Mouse (Mus musculus): ENCODE results near the gene Vsir. TPM values are rescaled to one million over a fixed set of nuclear protein-coding genes. Genes with fewer than 3 reads are reported as not detected.

The Vsir gene
- polyA plus RNA-seq, 1 experiment from 2014 or later: 3.2 TPM

- Histone ChIP-seq H3K27ac (replicated peaks) (no peak overlapping the region), H3K27me3 (replicated peaks) (no peaks in the 10 kb centered on the region), H3K4me1 (peaks cover 42% of the 10 kb centered on the region), H3K9ac (no peak overlapping the region), H3K9me3 (no peaks in the 10 kb centered on the region), H3K36me3 (no peaks in the 10 kb centered on the region), H3K4me3 (no peak overlapping the region), H3K4me2 (no peak overlapping the region)
- WGBS: 93% methylated on average over 4 of the region's 4 CpGs
- no peak for ATAC-seq (ENCODE audit: extremely low read depth, insufficient number of reproducible peaks, low FRiP score, low TSS enrichment)
Measured at GRCm38 (mm10) chr10:60354003-60354325, 7.3 kb downstream of the Vsir start.

GRCm38 (mm10) chr10:60354881-60355677 is 8.4 kb downstream of the Vsir start:
- H3K4me1 ChIP-seq: peaks cover 37% of the 10 kb centered on the region
- WGBS: 51% methylated on average over 11 of the region's 11 CpGs

GRCm38 (mm10) chr10:60357441-60357840 is 10.8 kb downstream of the Vsir start:
- WGBS: 74% methylated on average over 4 of the region's 4 CpGs

More at GRCm38 (mm10) chr10:60354881-60355677, 8.4 kb downstream of the Vsir start:
- H3K27ac ChIP-seq (replicated peaks): no peak overlapping the region
- H3K36me3 ChIP-seq: no peaks in the 10 kb centered on the region
- no peak overlapping the region for H3K4me2 ChIP-seq
- no peaks in the 10 kb centered on the region for H3K9me3 ChIP-seq
- no peak overlapping the region for H3K9ac ChIP-seq
- no peak overlapping the region for H3K4me3 ChIP-seq
- no peaks in the 10 kb centered on the region for H3K27me3 ChIP-seq (replicated peaks)
- no peak for ATAC-seq (ENCODE audit: extremely low read depth, insufficient number of reproducible peaks, low FRiP score, low TSS enrichment)

DNA sequence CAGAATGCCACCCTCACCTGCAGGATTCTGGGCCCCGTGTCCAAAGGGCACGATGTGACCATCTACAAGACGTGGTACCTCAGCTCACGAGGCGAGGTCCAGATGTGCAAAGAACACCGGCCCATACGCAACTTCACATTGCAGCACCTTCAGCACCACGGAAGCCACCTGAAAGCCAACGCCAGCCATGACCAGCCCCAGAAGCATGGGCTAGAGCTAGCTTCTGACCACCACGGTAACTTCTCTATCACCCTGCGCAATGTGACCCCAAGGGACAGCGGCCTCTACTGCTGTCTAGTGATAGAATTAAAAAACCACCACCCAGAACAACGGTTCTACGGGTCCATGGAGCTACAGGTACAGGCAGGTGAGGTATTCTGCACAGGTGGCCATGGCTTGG is 11.2 kb downstream of the Vsir start:
- Histone ChIP-seq H3K4me3 (no peak overlapping the region), H3K27me3 (replicated peaks) (no peaks in the 10 kb centered on the region), H3K4me1 (peaks cover 11% of the 10 kb centered on the region), H3K4me2 (no peak overlapping the region), H3K9ac (no peak overlapping the region), H3K36me3 (no peaks in the 10 kb centered on the region), H3K27ac (replicated peaks) (no peak overlapping the region), H3K9me3 (no peaks in the 10 kb centered on the region)
- no peak for ATAC-seq (ENCODE audit: extremely low read depth, insufficient number of reproducible peaks, low FRiP score, low TSS enrichment)
- 86% methylated on average over 14 of the region's 14 CpGs for WGBS

More at GRCm38 (mm10) chr10:60357441-60357840, 10.8 kb downstream of the Vsir start:
- H3K4me1 ChIP-seq: peaks cover 15% of the 10 kb centered on the region
- no peak overlapping the region for H3K9ac ChIP-seq
- H3K27me3 ChIP-seq (replicated peaks): no peaks in the 10 kb centered on the region
- no peaks in the 10 kb centered on the region for H3K36me3 ChIP-seq
- no peak overlapping the region for H3K27ac ChIP-seq (replicated peaks)
- no peak overlapping the region for H3K4me3 ChIP-seq
- ATAC-seq (ENCODE audit: extremely low read depth, insufficient number of reproducible peaks, low FRiP score, low TSS enrichment): no peak
- H3K4me2 ChIP-seq: no peak overlapping the region
- H3K9me3 ChIP-seq: no peaks in the 10 kb centered on the region

- no peak overlapping the region for H3K9ac ChIP-seq
- WGBS: 61% methylated on average over 4 of the region's 4 CpGs
Measured at GRCm38 (mm10) chr10:60358776-60359175, 12.1 kb downstream of the Vsir start.

DNA sequence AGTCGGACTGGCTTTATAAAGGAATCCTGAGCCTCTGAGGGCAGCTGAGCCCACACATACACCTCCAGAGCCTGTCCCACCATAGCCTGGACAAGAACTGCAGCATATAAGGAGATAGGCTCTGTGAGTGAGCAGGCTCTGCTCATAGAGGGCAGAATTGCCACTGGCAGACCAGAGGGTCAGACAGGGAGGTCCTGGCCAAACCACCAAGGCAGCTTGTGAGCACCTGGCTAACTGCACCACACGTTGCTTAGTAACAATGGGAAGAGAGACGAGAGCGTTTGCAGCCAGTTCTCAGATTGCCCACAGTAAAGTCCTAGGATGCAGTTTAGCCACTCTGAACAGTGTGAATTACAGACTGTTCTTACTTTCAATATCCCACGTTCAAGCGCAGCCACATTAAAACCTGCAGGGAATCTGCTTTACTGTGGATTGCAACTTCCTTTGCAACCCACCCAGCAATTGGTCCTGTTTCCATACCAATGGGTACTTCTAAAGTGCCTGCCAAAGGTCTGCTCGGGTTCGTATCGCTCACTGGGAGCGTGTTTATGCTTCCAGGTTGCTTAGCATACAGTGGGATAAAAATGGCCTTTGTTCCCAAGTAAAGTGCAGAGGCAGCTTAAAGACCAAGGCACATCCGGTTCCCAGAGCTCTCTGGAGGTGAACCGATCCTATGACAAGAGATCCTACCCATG is 15.1 kb downstream of the Vsir start:
- ATAC-seq (ENCODE audit: extremely low read depth, insufficient number of reproducible peaks, low FRiP score, low TSS enrichment): no peak
- Histone ChIP-seq H3K9ac (no peak overlapping the region), H3K27ac (replicated peaks) (no peak overlapping the region), H3K4me2 (no peak overlapping the region), H3K36me3 (no peaks in the 10 kb centered on the region), H3K4me1 (peaks cover 16% of the 10 kb centered on the region), H3K27me3 (replicated peaks) (no peaks in the 10 kb centered on the region), H3K9me3 (no peaks in the 10 kb centered on the region), H3K4me3 (no peak overlapping the region)
- WGBS: 65% methylated on average over 12 of the region's 12 CpGs

More at GRCm38 (mm10) chr10:60358776-60359175, 12.1 kb downstream of the Vsir start:
- H3K9me3 ChIP-seq: no peaks in the 10 kb centered on the region
- H3K4me1 ChIP-seq: 0 out of 2 replicates have a peak, but pooled peaks cover 7% of the 10 kb centered on the region
- no peak for ATAC-seq (ENCODE audit: extremely low read depth, insufficient number of reproducible peaks, low FRiP score, low TSS enrichment)
- H3K4me2 ChIP-seq: no peak overlapping the region
- no peak overlapping the region for H3K4me3 ChIP-seq
- H3K27me3 ChIP-seq (replicated peaks): no peaks in the 10 kb centered on the region
- H3K36me3 ChIP-seq: no peaks in the 10 kb centered on the region
- no peak overlapping the region for H3K27ac ChIP-seq (replicated peaks)

- Histone ChIP-seq H3K4me3 (no peak overlapping the region), H3K4me1 (peaks cover 16% of the 10 kb centered on the region), H3K9me3 (no peaks in the 10 kb centered on the region), H3K4me2 (no peak overlapping the region), H3K9ac (no peak overlapping the region), H3K27ac (replicated peaks) (no peak overlapping the region), H3K36me3 (no peaks in the 10 kb centered on the region), H3K27me3 (replicated peaks) (no peaks in the 10 kb centered on the region)
- ATAC-seq (ENCODE audit: extremely low read depth, insufficient number of reproducible peaks, low FRiP score, low TSS enrichment): no peak
- WGBS: 67% methylated on average over 2 of the region's 2 CpGs
Measured at GRCm38 (mm10) chr10:60362310-60362628, 15.6 kb downstream of the Vsir start.

DNA sequence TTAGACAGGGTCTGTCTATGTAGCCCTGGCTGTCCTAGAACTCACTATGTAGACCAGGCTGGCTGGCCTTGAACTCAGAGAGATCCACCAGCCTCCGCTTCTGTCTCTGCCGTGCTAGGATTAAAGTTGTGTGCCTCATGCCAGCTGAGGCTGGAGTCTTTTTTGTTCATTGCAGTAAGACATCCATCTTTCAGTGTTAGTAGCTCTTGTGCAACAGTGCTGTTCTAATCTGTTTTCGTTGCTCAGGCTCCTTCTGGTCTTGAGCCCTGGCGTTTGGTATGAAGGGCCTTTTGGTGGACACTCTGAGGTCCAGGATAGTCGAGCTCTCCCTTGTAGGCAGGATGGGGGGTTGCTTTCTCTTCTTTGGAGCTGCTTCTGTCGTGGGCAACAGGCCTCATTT is 16.8 kb downstream of the Vsir start:
- Histone ChIP-seq H3K36me3 (no peaks in the 10 kb centered on the region), H3K9me3 (no peaks in the 10 kb centered on the region), H3K27ac (replicated peaks) (no peak overlapping the region), H3K4me3 (no peak overlapping the region), H3K4me2 (no peak overlapping the region), H3K9ac (no peak overlapping the region), H3K27me3 (replicated peaks) (no peaks in the 10 kb centered on the region), H3K4me1 (peaks cover 16% of the 10 kb centered on the region)
- 68% methylated on average over 6 of the region's 6 CpGs for WGBS
- no peak for ATAC-seq (ENCODE audit: extremely low read depth, insufficient number of reproducible peaks, low FRiP score, low TSS enrichment)

DNA sequence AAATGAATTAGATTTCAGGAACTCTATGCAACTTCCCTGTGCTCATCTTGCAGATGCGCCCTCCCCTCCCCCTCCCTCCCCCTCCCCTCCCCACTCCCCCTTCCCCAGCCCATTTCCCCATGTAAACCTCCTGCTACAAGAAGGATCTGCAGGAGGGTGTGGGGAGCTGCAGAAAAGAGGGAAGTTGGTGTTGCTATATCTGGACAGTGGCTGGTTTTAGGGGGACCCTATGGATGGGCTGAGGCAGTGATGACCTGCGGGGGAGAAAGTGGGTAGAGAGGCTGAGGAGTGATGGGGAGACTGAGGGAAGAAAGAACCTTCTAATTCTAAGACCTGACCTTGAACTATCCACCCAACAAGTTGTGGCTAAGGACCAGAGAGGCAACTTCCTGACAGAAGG is 20.5 kb downstream of the Vsir start:
- H3K36me3 ChIP-seq: no peaks in the 10 kb centered on the region
- H3K4me1 ChIP-seq: peaks cover 23% of the 10 kb centered on the region
- H3K27ac ChIP-seq (replicated peaks): no peak overlapping the region
- H3K4me3 ChIP-seq: no peak overlapping the region
- H3K27me3 ChIP-seq (replicated peaks): no peaks in the 10 kb centered on the region; the same call in 1 of the 2 replicates
- no peaks in the 10 kb centered on the region for H3K9me3 ChIP-seq
- 69% methylated on average over 2 of the region's 2 CpGs for WGBS
- no peak overlapping the region for H3K9ac ChIP-seq
- ATAC-seq (ENCODE audit: extremely low read depth, insufficient number of reproducible peaks, low FRiP score, low TSS enrichment): no peak
- no peak overlapping the region for H3K4me2 ChIP-seq

DNA sequence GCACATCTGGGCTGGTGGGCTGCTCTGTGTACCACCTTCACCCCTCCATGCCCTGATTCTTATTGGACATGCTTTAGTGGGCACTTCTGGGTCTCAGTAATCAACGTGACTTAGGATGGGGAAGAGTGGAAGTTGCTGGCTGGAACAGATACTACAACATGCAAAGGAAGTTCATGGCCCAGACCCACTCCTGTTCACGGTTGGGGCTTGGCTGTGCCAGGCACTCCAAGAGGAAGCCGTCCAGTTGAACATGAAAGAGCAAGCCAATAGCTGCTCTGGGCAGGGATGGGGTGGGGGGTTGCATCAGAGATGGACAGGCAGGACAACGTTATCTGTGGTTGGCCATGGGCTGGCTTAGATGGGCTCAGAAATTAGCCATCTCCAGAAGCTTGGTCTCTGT is 21.3 kb downstream of the Vsir start:
- no peak overlapping the region for H3K4me3 ChIP-seq
- no peaks in the 10 kb centered on the region for H3K36me3 ChIP-seq
- peaks cover 23% of the 10 kb centered on the region for H3K4me1 ChIP-seq
- no peak for ATAC-seq (ENCODE audit: extremely low read depth, insufficient number of reproducible peaks, low FRiP score, low TSS enrichment)
- H3K9me3 ChIP-seq: no peaks in the 10 kb centered on the region
- H3K9ac ChIP-seq: no peak overlapping the region
- H3K4me2 ChIP-seq: no peak overlapping the region
- no peak overlapping the region for H3K27ac ChIP-seq (replicated peaks)
- H3K27me3 ChIP-seq (replicated peaks): no peaks in the 10 kb centered on the region; the same call in 1 of the 2 replicates
- WGBS: 59% methylated on average over 4 of the region's 4 CpGs

- Histone ChIP-seq H3K9me3 (no peaks in the 10 kb centered on the region), H3K36me3 (no peaks in the 10 kb centered on the region), H3K27me3 (replicated peaks) (no peaks in the 10 kb centered on the region; the same call in 1 of the 2 replicates), H3K9ac (no peak overlapping the region), H3K4me2 (no peak overlapping the region), H3K27ac (replicated peaks) (no peak overlapping the region), H3K4me1 (peaks cover 31% of the 10 kb centered on the region), H3K4me3 (no peak overlapping the region)
- ATAC-seq (ENCODE audit: extremely low read depth, insufficient number of reproducible peaks, low FRiP score, low TSS enrichment): no peak
- 78% methylated on average over 6 of the region's 6 CpGs for WGBS
Measured at GRCm38 (mm10) chr10:60369405-60369804, 22.8 kb downstream of the Vsir start.

- H3K27ac ChIP-seq (replicated peaks): no peak overlapping the region
- no peak overlapping the region for H3K4me2 ChIP-seq
- 61% methylated on average over 2 of the region's 2 CpGs for WGBS
- H3K36me3 ChIP-seq: no peaks in the 10 kb centered on the region
- H3K4me1 ChIP-seq: peaks cover 24% of the 10 kb centered on the region
- no peak overlapping the region for H3K9ac ChIP-seq
- H3K9me3 ChIP-seq: no peaks in the 10 kb centered on the region
- no peak overlapping the region for H3K4me3 ChIP-seq
- H3K27me3 ChIP-seq (replicated peaks): no peaks in the 10 kb centered on the region; the same call in 1 of the 2 replicates
- no peak for ATAC-seq (ENCODE audit: extremely low read depth, insufficient number of reproducible peaks, low FRiP score, low TSS enrichment)
Measured at GRCm38 (mm10) chr10:60370098-60370497, 23.4 kb downstream of the Vsir start.
